Mouse (Mus musculus): ENCODE measurements around the gene Naaladl1.

DNA sequence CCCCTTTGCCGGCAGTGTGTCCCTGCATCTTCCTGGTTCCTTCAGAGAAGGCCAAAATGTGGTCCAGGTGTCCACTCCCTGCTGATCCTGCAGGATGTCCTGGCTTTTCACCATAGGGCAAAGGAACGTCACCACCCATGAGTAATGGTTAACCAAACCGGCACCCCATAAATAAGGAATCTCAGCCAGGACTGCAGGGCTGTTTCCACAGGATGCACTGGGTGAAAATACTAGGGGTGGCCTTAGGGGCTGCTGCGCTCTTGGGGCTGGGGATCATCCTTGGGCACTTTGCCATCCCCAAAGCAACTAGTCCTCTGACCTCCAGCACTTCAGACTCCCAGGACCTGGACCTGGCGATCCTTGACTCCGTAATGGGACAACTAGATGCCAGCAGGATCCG lies at the start of gene Naaladl1:
- TF ChIP-seq POLR2A (IDR thresholded peaks at IDR 0.05; ENCODE audit: borderline replicate concordance, extremely low read depth, insufficient read depth, insufficient read length, poor library complexity, severe bottlenecking) (no peak), CTCF (IDR thresholded peaks at IDR 0.05; ENCODE audit: borderline replicate concordance, extremely low read depth, insufficient read depth, insufficient read length) (no peak)

Data from brain, embryonic 14.5 days (tissue).